Mouse (Mus musculus): ENCODE results near the gene Tas1r2. TPM values are rescaled to one million over a fixed set of nuclear protein-coding genes. Genes with fewer than 3 reads are reported as not detected.
A peak's percentile ranks its signal among the peaks of the same experiment; 100 is the strongest.

Tas1r2 gene
- polyA plus RNA-seq, 1 experiment = not detected

GRCm38 (mm10) chr4:139624706-139625105 is 28.6 kb upstream of the Tas1r2 start:
- Histone ChIP-seq H3K36me3 (ENCODE audit: control insufficient read depth, insufficient read depth, low read length) (no peaks in the 10 kb centered on the region), H3K27ac (ENCODE audit: insufficient read depth, low read length) (no peak overlapping the region), H3K4me1 (ENCODE audit: control insufficient read depth, insufficient read depth, insufficient read length) (peaks cover 9% of the 10 kb centered on the region; the same call in 1 of the 2 replicates), H3K27me3 (ENCODE audit: control insufficient read depth, insufficient read depth, low read length) (no peaks in the 10 kb centered on the region), H3K4me3 (ENCODE audit: extremely low read depth, insufficient read depth, insufficient read length) (no peak overlapping the region)
- 82% methylated on average over 10 of the region's 10 CpGs for WGBS
- DNase-seq (ENCODE audit: low read depth in 1 of 2, low spot score in 2 of 2) = no peak
- no peak for TF ChIP-seq CTCF (IDR thresholded peaks at IDR 0.05; ENCODE audit: extremely low read depth, insufficient read depth, insufficient read length, insufficient replicate concordance)
- no peak for TF ChIP-seq POLR2A (IDR thresholded peaks at IDR 0.05; ENCODE audit: low read depth, low read length)

- H3K27me3 ChIP-seq (ENCODE audit: control insufficient read depth, insufficient read depth, low read length) = no peaks in the 10 kb centered on the region
- peaks cover 8% of the 10 kb centered on the region; the same call in 1 of the 2 replicates for H3K4me1 ChIP-seq (ENCODE audit: control insufficient read depth, insufficient read depth, insufficient read length)
- no peak for TF ChIP-seq POLR2A (IDR thresholded peaks at IDR 0.05; ENCODE audit: low read depth, low read length)
- TF ChIP-seq CTCF (IDR thresholded peaks at IDR 0.05; ENCODE audit: extremely low read depth, insufficient read depth, insufficient read length, insufficient replicate concordance) = no peak
- no peak overlapping the region for H3K4me3 ChIP-seq (ENCODE audit: extremely low read depth, insufficient read depth, insufficient read length)
- H3K27ac ChIP-seq (ENCODE audit: insufficient read depth, low read length) = no peak overlapping the region
- H3K36me3 ChIP-seq (ENCODE audit: control insufficient read depth, insufficient read depth, low read length) = no peaks in the 10 kb centered on the region
- no peak for DNase-seq (ENCODE audit: low read depth in 1 of 2, low spot score in 2 of 2)
- 94% methylated on average over 11 of the region's 11 CpGs for WGBS
Measured at GRCm38 (mm10) chr4:139627361-139627760, 26.0 kb upstream of the Tas1r2 start.

- H3K27ac ChIP-seq (ENCODE audit: insufficient read depth, low read length) = no peak overlapping the region
Measured at GRCm38 (mm10) chr4:139630171-139630570, 23.2 kb upstream of the Tas1r2 start.

GRCm38 (mm10) chr4:139631141-139631540 is 22.2 kb upstream of the Tas1r2 start:
- Histone ChIP-seq H3K27ac (ENCODE audit: insufficient read depth, low read length) (no peak overlapping the region), H3K36me3 (ENCODE audit: control insufficient read depth, insufficient read depth, low read length) (no peaks in the 10 kb centered on the region), H3K4me1 (ENCODE audit: control insufficient read depth, insufficient read depth, insufficient read length) (no peaks in the 10 kb centered on the region), H3K4me3 (ENCODE audit: extremely low read depth, insufficient read depth, insufficient read length) (no peak overlapping the region), H3K27me3 (ENCODE audit: control insufficient read depth, insufficient read depth, low read length) (no peaks in the 10 kb centered on the region)
- TF ChIP-seq CTCF (IDR thresholded peaks at IDR 0.05; ENCODE audit: extremely low read depth, insufficient read depth, insufficient read length, insufficient replicate concordance) = no peak
- no peak for TF ChIP-seq POLR2A (IDR thresholded peaks at IDR 0.05; ENCODE audit: low read depth, low read length)
- DNase-seq (ENCODE audit: low read depth in 1 of 2, low spot score in 2 of 2) = no peak
- WGBS = 75% methylated on average over 5 of the region's 5 CpGs

More at GRCm38 (mm10) chr4:139630171-139630570, 23.2 kb upstream of the Tas1r2 start:
- Histone ChIP-seq H3K27me3 (ENCODE audit: control insufficient read depth, insufficient read depth, low read length) (no peaks in the 10 kb centered on the region), H3K4me1 (ENCODE audit: control insufficient read depth, insufficient read depth, insufficient read length) (no peaks in the 10 kb centered on the region), H3K36me3 (ENCODE audit: control insufficient read depth, insufficient read depth, low read length) (no peaks in the 10 kb centered on the region), H3K4me3 (ENCODE audit: extremely low read depth, insufficient read depth, insufficient read length) (no peak overlapping the region)
- no peak for DNase-seq (ENCODE audit: low read depth in 1 of 2, low spot score in 2 of 2)
- 69% methylated on average over 10 of the region's 10 CpGs for WGBS
- TF ChIP-seq POLR2A (IDR thresholded peaks at IDR 0.05; ENCODE audit: low read depth, low read length) (no peak), CTCF (IDR thresholded peaks at IDR 0.05; ENCODE audit: extremely low read depth, insufficient read depth, insufficient read length, insufficient replicate concordance) (no peak)

GRCm38 (mm10) chr4:139631569-139632253 is 21.6 kb upstream of the Tas1r2 start:
- no peak for DNase-seq (ENCODE audit: low read depth in 1 of 2, low spot score in 2 of 2)
- no peak overlapping the region for H3K27ac ChIP-seq (ENCODE audit: insufficient read depth, low read length)

GRCm38 (mm10) chr4:139632254-139632580 is 21.1 kb upstream of the Tas1r2 start:
- Histone ChIP-seq H3K27ac (ENCODE audit: insufficient read depth, low read length) (no peak overlapping the region), H3K36me3 (ENCODE audit: control insufficient read depth, insufficient read depth, low read length) (no peaks in the 10 kb centered on the region), H3K4me1 (ENCODE audit: control insufficient read depth, insufficient read depth, insufficient read length) (no peaks in the 10 kb centered on the region), H3K4me3 (ENCODE audit: extremely low read depth, insufficient read depth, insufficient read length) (no peak overlapping the region), H3K27me3 (ENCODE audit: control insufficient read depth, insufficient read depth, low read length) (no peaks in the 10 kb centered on the region)
- no peak for DNase-seq (ENCODE audit: low read depth in 1 of 2, low spot score in 2 of 2)
- WGBS = 85% methylated on average over 10 of the region's 10 CpGs
- TF ChIP-seq CTCF (IDR thresholded peaks at IDR 0.05; ENCODE audit: extremely low read depth, insufficient read depth, insufficient read length, insufficient replicate concordance) (no peak), POLR2A (IDR thresholded peaks at IDR 0.05; ENCODE audit: low read depth, low read length) (no peak)

More at GRCm38 (mm10) chr4:139631569-139632253, 21.6 kb upstream of the Tas1r2 start:
- Histone ChIP-seq H3K4me1 (ENCODE audit: control insufficient read depth, insufficient read depth, insufficient read length) (no peaks in the 10 kb centered on the region), H3K27me3 (ENCODE audit: control insufficient read depth, insufficient read depth, low read length) (no peaks in the 10 kb centered on the region), H3K36me3 (ENCODE audit: control insufficient read depth, insufficient read depth, low read length) (no peaks in the 10 kb centered on the region), H3K4me3 (ENCODE audit: extremely low read depth, insufficient read depth, insufficient read length) (no peak overlapping the region)
- WGBS = 86% methylated on average over 7 of the region's 7 CpGs
- no peak for TF ChIP-seq CTCF (IDR thresholded peaks at IDR 0.05; ENCODE audit: extremely low read depth, insufficient read depth, insufficient read length, insufficient replicate concordance)
- TF ChIP-seq POLR2A (IDR thresholded peaks at IDR 0.05; ENCODE audit: low read depth, low read length) = no peak

- no peak overlapping the region for H3K27ac ChIP-seq (ENCODE audit: insufficient read depth, low read length)
- DNase-seq (ENCODE audit: low read depth in 1 of 2, low spot score in 2 of 2) = peak in 1 of 2 experiments; percentile 49
- TF ChIP-seq CTCF (IDR thresholded peaks at IDR 0.05; ENCODE audit: extremely low read depth, insufficient read depth, insufficient read length, insufficient replicate concordance) (peak; percentile 99), POLR2A (IDR thresholded peaks at IDR 0.05; ENCODE audit: low read depth, low read length) (no peak)
- H3K36me3 ChIP-seq (ENCODE audit: control insufficient read depth, insufficient read depth, low read length) = no peaks in the 10 kb centered on the region
- H3K27me3 ChIP-seq (ENCODE audit: control insufficient read depth, insufficient read depth, low read length) = no peaks in the 10 kb centered on the region
- peaks cover 9% of the 10 kb centered on the region; the same call in 1 of the 2 replicates for H3K4me1 ChIP-seq (ENCODE audit: control insufficient read depth, insufficient read depth, insufficient read length)
- 36% methylated on average over 7 of the region's 7 CpGs for WGBS
- H3K4me3 ChIP-seq (ENCODE audit: extremely low read depth, insufficient read depth, insufficient read length) = no peak overlapping the region
Measured at GRCm38 (mm10) chr4:139636373-139636772, 17.0 kb upstream of the Tas1r2 start.
